Mouse (Mus musculus) liver, adult 2 months (tissue): ENCODE measurements at regions not wholly inside any gene's neighbourhood (a gene's known extent, or its start where the extent isn't known, plus 50 kb on each side); places are given as distances from the start of the nearest gene placed in this dataset.

Source experiments
- DNase-seq: peaks from one replicate; pipeline ENCODE4 v3.0.0-alpha.2; 2011; ENCODE audit warnings: low read depth, low spot score; ENCODE audit errors: extremely low read depth
- H3K27ac ChIP-seq: fragments of 200-500 bp; replicated peaks from 2 replicates; pipeline ENCODE4 v1.5.1; 2012; ENCODE audit warnings: low read depth, mild to moderate bottlenecking, control low read depth, inconsistent platforms, low read length; ENCODE audit not compliant: insufficient read depth
- H3K27me3 ChIP-seq: fragments of 200-500 bp; 2 replicates; pipeline ENCODE4 v1.6.1; 2012; ENCODE audit warnings: mild to moderate bottlenecking, moderate library complexity, low read length, inconsistent platforms; ENCODE audit not compliant: control insufficient read depth, insufficient read depth
- H3K36me3 ChIP-seq: fragments of 200-500 bp; 2 replicates; pipeline ENCODE4 v1.6.1; 2012; ENCODE audit warnings: low read length, inconsistent platforms; ENCODE audit not compliant: control insufficient read depth, insufficient read depth
- H3K4me1 ChIP-seq: fragments of 200-500 bp; 2 replicates; pipeline ENCODE4 v1.6.1; 2011; ENCODE audit warnings: low read length; ENCODE audit not compliant: control insufficient read depth, insufficient read depth
- H3K4me3 ChIP-seq: fragments of 200-500 bp; 2 replicates; pipeline ENCODE4 v1.5.1; 2011; ENCODE audit warnings: low read depth, mild to moderate bottlenecking, control low read depth, low read length, moderate library complexity; ENCODE audit not compliant: insufficient read depth
- H3K79me2 ChIP-seq: fragments of 200-500 bp; 2 replicates; pipeline ENCODE4 v1.6.1; 2012; ENCODE audit warnings: inconsistent platforms, mild to moderate bottlenecking, low read length, moderate library complexity; ENCODE audit not compliant: control insufficient read depth, insufficient read depth
- H3K9ac ChIP-seq: fragments of 200-500 bp; 2 replicates; pipeline ENCODE4 v1.6.1; 2012; ENCODE audit warnings: low read depth, mild to moderate bottlenecking, control low read depth, inconsistent platforms, low read length
- CTCF ChIP-seq: fragments of 200-500 bp; IDR thresholded peaks from 2 replicates; pipeline ENCODE4 v1.5.1; 2011; ENCODE audit warnings: low read depth, low read length, control low read depth
- POLR2A ChIP-seq: fragments of 200-500 bp; IDR thresholded peaks from 2 replicates; pipeline ENCODE4 v1.6.1; 2011; ENCODE audit warnings: low read length, control low read depth; ENCODE audit not compliant: insufficient read depth; ENCODE audit errors: extremely low read depth
- WGBS: fragments of 180-500 bp; shearing (Covaris S2); methylation state at CpG from one replicate; pipeline ENCODE4 v1.1.7; 2018; 5-methylcytosine and 5-hydroxymethylcytosine counted together

- Histone ChIP-seq H3K4me1 (no peaks in the 10 kb centered on the region), H3K79me2 (no peaks in the 10 kb centered on the region), H3K9ac (no peak overlapping the region), H3K4me3 (no peak overlapping the region), H3K27me3 (no peaks in the 10 kb centered on the region), H3K27ac (no peak overlapping the region), H3K36me3 (no peaks in the 10 kb centered on the region)
- TF ChIP-seq CTCF (no peak), POLR2A (no peak)
- no peak for DNase-seq
- WGBS = 60% methylated on average over 2 of the region's 2 CpGs
These were observed 224.3 kb upstream of the Pot1a start for GRCm38 (mm10) chr6:26033392-26033791.

GRCm38 (mm10) chr6:26015388-26015787 is 206.3 kb upstream of the Pot1a start:
- Histone ChIP-seq H3K4me1 (no peaks in the 10 kb centered on the region), H3K27me3 (no peaks in the 10 kb centered on the region), H3K36me3 (no peaks in the 10 kb centered on the region), H3K9ac (no peak overlapping the region), H3K27ac (no peak overlapping the region), H3K79me2 (no peaks in the 10 kb centered on the region), H3K4me3 (no peak overlapping the region)
- WGBS = 74% methylated on average over 6 of the region's 6 CpGs
- TF ChIP-seq CTCF = no peak
- TF ChIP-seq POLR2A = no peak
- no peak for DNase-seq

- H3K4me1 ChIP-seq = no peaks in the 10 kb centered on the region
- H3K9ac ChIP-seq = no peak overlapping the region
- TF ChIP-seq CTCF (no peak), POLR2A (no peak)
- WGBS = 84% methylated on average over 1 of the region's 1 CpGs
- H3K36me3 ChIP-seq = no peaks in the 10 kb centered on the region
- H3K27ac ChIP-seq = no peak overlapping the region
- no peaks in the 10 kb centered on the region for H3K27me3 ChIP-seq
- H3K79me2 ChIP-seq = no peaks in the 10 kb centered on the region
- no peak for DNase-seq
- H3K4me3 ChIP-seq = no peak overlapping the region
These were observed 185.0 kb upstream of the Pot1a start for GRCm38 (mm10) chr6:25994044-25994443.

DNA sequence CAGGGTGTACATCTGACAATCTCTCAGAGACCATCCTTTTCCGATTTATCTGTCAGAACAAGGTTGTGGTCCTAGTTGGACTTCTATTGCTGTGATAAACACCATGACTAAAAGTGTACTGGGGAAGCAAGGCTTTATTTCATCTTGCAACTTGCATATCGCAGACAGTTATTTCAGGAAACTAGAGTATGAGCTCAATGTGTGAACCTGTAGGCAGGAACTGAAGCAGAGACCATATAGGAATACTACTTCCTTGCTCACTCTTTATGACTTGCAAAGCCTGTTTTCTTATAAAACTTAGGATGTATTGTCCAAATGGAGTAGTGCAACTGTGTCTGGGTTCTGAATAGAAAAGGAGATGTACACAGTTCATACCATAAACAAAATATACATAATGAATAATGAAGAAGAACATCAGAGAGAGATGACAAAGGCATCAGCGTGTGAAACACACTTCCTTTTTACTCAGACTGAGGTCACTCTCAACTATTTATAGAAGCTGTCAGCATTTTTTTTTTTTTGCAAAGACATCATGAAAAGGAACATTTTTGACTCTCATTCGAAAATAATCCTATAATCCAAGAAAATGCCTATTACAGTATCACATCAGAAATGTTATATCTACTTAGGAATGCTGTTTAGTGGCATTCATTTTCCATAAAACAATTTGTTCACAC is 169.3 kb upstream of the Pot1a start:
- Histone ChIP-seq H3K27me3 (no peaks in the 10 kb centered on the region), H3K4me1 (no peaks in the 10 kb centered on the region), H3K36me3 (no peaks in the 10 kb centered on the region), H3K27ac (no peak overlapping the region), H3K79me2 (no peaks in the 10 kb centered on the region), H3K4me3 (no peak overlapping the region), H3K9ac (no peak overlapping the region)
- no peak for DNase-seq
- TF ChIP-seq CTCF = no peak
- TF ChIP-seq POLR2A = no peak
- WGBS = 52% methylated on average over 4 of the region's 4 CpGs

GRCm38 (mm10) chr6:25965452-25965851 is 156.4 kb upstream of the Pot1a start:
- Histone ChIP-seq H3K36me3 (no peaks in the 10 kb centered on the region), H3K4me3 (no peak overlapping the region), H3K27ac (no peak overlapping the region), H3K4me1 (no peaks in the 10 kb centered on the region), H3K79me2 (no peaks in the 10 kb centered on the region), H3K9ac (no peak overlapping the region), H3K27me3 (no peaks in the 10 kb centered on the region)
- 62% methylated on average over 3 of the region's 3 CpGs for WGBS
- TF ChIP-seq CTCF = no peak
- DNase-seq = no peak

DNA sequence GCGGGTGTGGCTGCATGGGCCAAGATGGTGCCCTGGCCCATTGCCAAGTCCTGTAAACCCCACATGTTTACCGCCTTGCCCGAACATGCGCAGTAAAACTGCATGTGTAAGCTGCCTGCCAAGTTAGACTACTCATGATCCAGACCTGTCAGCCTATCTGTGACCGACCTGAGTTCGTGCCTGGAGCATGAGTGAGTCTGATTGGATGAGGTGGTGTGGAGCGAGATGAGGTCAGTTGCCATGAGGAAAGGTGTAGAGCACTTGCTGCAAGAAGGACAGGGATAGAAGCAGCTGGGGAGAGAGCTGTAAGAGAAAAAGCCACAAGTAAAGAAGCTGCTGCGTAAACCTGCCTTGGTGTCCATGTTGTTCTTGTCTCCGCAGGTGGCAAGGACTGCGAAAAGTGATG is 122.1 kb upstream of the Pot1a start:
- 93% methylated on average over 10 of the region's 10 CpGs for WGBS
- H3K4me3 ChIP-seq = no peak overlapping the region
- H3K9ac ChIP-seq = no peak overlapping the region
- no peaks in the 10 kb centered on the region for H3K27me3 ChIP-seq
- TF ChIP-seq CTCF (no peak), POLR2A (no peak)
- no peaks in the 10 kb centered on the region for H3K36me3 ChIP-seq
- no peaks in the 10 kb centered on the region for H3K79me2 ChIP-seq
- no peak for DNase-seq
- H3K27ac ChIP-seq = no peak overlapping the region
- H3K4me1 ChIP-seq = no peaks in the 10 kb centered on the region
